Mouse (Mus musculus) ES-Bruce4 (cell line): ENCODE measurements around the gene Slc16a4. TPM values are rescaled to one million over a fixed set of nuclear protein-coding genes. Genes with fewer than 3 reads are reported as not detected.

Experiments used
- H3K27ac ChIP-seq: 2 replicates; pipeline ENCODE4 v1.5.1; 2012; ENCODE audit warnings: low read length, inconsistent platforms; ENCODE audit not compliant: insufficient read depth
- H3K27me3 ChIP-seq: 2 replicates; pipeline ENCODE4 v1.6.1; 2012; ENCODE audit warnings: mild to moderate bottlenecking, low read length, inconsistent platforms; ENCODE audit not compliant: control insufficient read depth, poor library complexity, insufficient read depth, severe bottlenecking
- H3K36me3 ChIP-seq: 2 replicates; pipeline ENCODE4 v1.6.1; 2012; ENCODE audit warnings: inconsistent platforms, mild to moderate bottlenecking, low read length, moderate library complexity; ENCODE audit not compliant: control insufficient read depth, poor library complexity, insufficient read depth, severe bottlenecking
- H3K4me1 ChIP-seq: one replicate; pipeline ENCODE4 v1.8.1; 2011; ENCODE audit warnings: low read length; ENCODE audit not compliant: control insufficient read depth, insufficient read depth
- H3K4me3 ChIP-seq: 2 replicates; pipeline ENCODE4 v1.5.1; 2011; ENCODE audit warnings: low read depth, mild to moderate bottlenecking, low read length
- H3K9ac ChIP-seq: 2 replicates; pipeline ENCODE4 v1.6.1; 2012; ENCODE audit warnings: low read depth, mild to moderate bottlenecking, inconsistent platforms; ENCODE audit not compliant: poor library complexity, severe bottlenecking
- H3K9me3 ChIP-seq: replicated peaks from 2 replicates; pipeline ENCODE4 v1.6.1; 2012; ENCODE audit warnings: mild to moderate bottlenecking, low read length, inconsistent platforms; ENCODE audit not compliant: control insufficient read depth, poor library complexity, insufficient read depth, severe bottlenecking
- CTCF ChIP-seq: IDR thresholded peaks from one replicate; pipeline ENCODE4 v1.8.1; 2011; ENCODE audit warnings: low read depth, low read length
- EP300 ChIP-seq: IDR thresholded peaks from 2 replicates; pipeline ENCODE4 v1.6.1; 2011; ENCODE audit warnings: low read depth, low read length; ENCODE audit not compliant: insufficient read depth
- POLR2A ChIP-seq: IDR thresholded peaks from one replicate; pipeline ENCODE4 v1.8.1; 2011; ENCODE audit warnings: low read length; ENCODE audit not compliant: insufficient read depth
- polyA plus RNA-seq: library from polyadenylated mRNA; stranded (reverse); fragments of >200 nt; gene quantifications from 2 replicates; pipeline ENCODE4 v1.2.4, GENCODE M21; 2011; ENCODE audit warnings: low read depth; ENCODE audit not compliant: missing spikeins, insufficient read depth, insufficient read length

Gene Slc16a4
- polyA plus RNA-seq, 1 experiment, result 0.88 TPM

GRCm38 (mm10) chr3:107360341-107360740, 69.3 kb downstream of the Slc16a4 start:
- no peak overlapping the region for H3K27ac ChIP-seq
- H3K4me3 ChIP-seq, result no peak overlapping the region
- no peaks in the 10 kb centered on the region for H3K9me3 ChIP-seq
- H3K36me3 ChIP-seq, result no peaks in the 10 kb centered on the region
- no peaks in the 10 kb centered on the region for H3K27me3 ChIP-seq
- no peak overlapping the region for H3K9ac ChIP-seq
- peaks cover 4% of the 10 kb centered on the region for H3K4me1 ChIP-seq
- TF ChIP-seq CTCF, result no peak
- TF ChIP-seq EP300, result no peak
- TF ChIP-seq POLR2A, result no peak

Other genes starting within 250 kb of the Slc16a4 start
- gene Kcna2, start 190.1 kb upstream of the Slc16a4 start, polyA plus RNA-seq, result 0.15 and 0.35 TPM in 2 replicates
- not detected in 2 replicates for gene Kcna10, start 108.2 kb upstream of the Slc16a4 start, polyA plus RNA-seq
- gene Cym, start 69.5 kb upstream of the Slc16a4 start, polyA plus RNA-seq, result not detected in 2 replicates
- not detected in 2 replicates for gene A630076J17Rik, start 60.6 kb upstream of the Slc16a4 start, polyA plus RNA-seq
- not detected in 2 replicates for gene Prok1, start 51.5 kb upstream of the Slc16a4 start, polyA plus RNA-seq
- 67.6 and 78.6 TPM in 2 replicates for gene Lamtor5, start 12.4 kb upstream of the Slc16a4 start, polyA plus RNA-seq
- gene Rbm15, start 42.4 kb downstream of the Slc16a4 start, polyA plus RNA-seq, result 51.7 and 53.0 TPM in 2 replicates
- 0.90 and 0.97 TPM in 2 replicates for gene Kcnc4, start 168.3 kb downstream of the Slc16a4 start, polyA plus RNA-seq
- 0.32 and 0.42 TPM in 2 replicates for gene Slc6a17, start 226.8 kb downstream of the Slc16a4 start, polyA plus RNA-seq